Mouse (Mus musculus): ENCODE results near the gene Dpp4. TPM values are rescaled to one million over a fixed set of nuclear protein-coding genes. Genes with fewer than 3 reads are reported as not detected.

The Dpp4 gene
- polyA plus RNA-seq, 1 experiment from 2014 or later, result 9.0 TPM

GRCm38 (mm10) chr2:62361514-62361913 lies 50.5 kb downstream of the Dpp4 start:
- H3K9ac ChIP-seq (replicated peaks), result no peak overlapping the region
- H3K4me3 ChIP-seq (ENCODE audit: low read depth, low read length), result no peak overlapping the region
- H3K27me3 ChIP-seq (ENCODE audit: insufficient read depth, low read length), result no peaks in the 10 kb centered on the region
- no peaks in the 10 kb centered on the region for H3K4me1 ChIP-seq (ENCODE audit: insufficient read depth)
- no peak for DNase-seq
- no peak overlapping the region for H3K4me2 ChIP-seq (ENCODE audit: low read depth, low read length)
- no peaks in the 10 kb centered on the region; the same call in 1 of the 2 replicates for H3K36me3 ChIP-seq (replicated peaks; ENCODE audit: insufficient read depth, low read length)
- H3K27ac ChIP-seq (ENCODE audit: low read depth), result no peak overlapping the region
- TF ChIP-seq EP300 (IDR thresholded peaks at IDR 0.05; ENCODE audit: low read depth), result no peak
- TF ChIP-seq CTCF (IDR thresholded peaks at IDR 0.05; ENCODE audit: low read depth), result no peak
- no peaks in the 10 kb centered on the region for H3K9me3 ChIP-seq (ENCODE audit: low read length)
- 60% methylated on average over 3 of the region's 3 CpGs for WGBS (ENCODE audit: insufficient replicate concordance)
- ATAC-seq, result no peak

- H3K36me3 ChIP-seq (replicated peaks; ENCODE audit: insufficient read depth, low read length), result no peaks in the 10 kb centered on the region; the same call in 1 of the 2 replicates
- WGBS (ENCODE audit: insufficient replicate concordance), result 72% methylated on average over 6 of the region's 6 CpGs
- H3K27ac ChIP-seq (ENCODE audit: low read depth), result no peak overlapping the region
- DNase-seq, result no peak
- no peak overlapping the region for H3K4me3 ChIP-seq (ENCODE audit: low read depth, low read length)
- H3K9me3 ChIP-seq (ENCODE audit: low read length), result no peaks in the 10 kb centered on the region
- no peak for ATAC-seq
- no peaks in the 10 kb centered on the region for H3K27me3 ChIP-seq (ENCODE audit: insufficient read depth, low read length)
- H3K9ac ChIP-seq (replicated peaks), result no peak overlapping the region
- H3K4me2 ChIP-seq (ENCODE audit: low read depth, low read length), result no peak overlapping the region
- TF ChIP-seq EP300 (IDR thresholded peaks at IDR 0.05; ENCODE audit: low read depth) (no peak), CTCF (IDR thresholded peaks at IDR 0.05; ENCODE audit: low read depth) (no peak)
- H3K4me1 ChIP-seq (ENCODE audit: insufficient read depth), result no peaks in the 10 kb centered on the region
Observed at GRCm38 (mm10) chr2:62360872-62361271, 51.2 kb downstream of the Dpp4 start.

- TF ChIP-seq EP300 (IDR thresholded peaks at IDR 0.05; ENCODE audit: low read depth) (no peak), CTCF (IDR thresholded peaks at IDR 0.05; ENCODE audit: low read depth) (no peak)
- H3K36me3 ChIP-seq (replicated peaks; ENCODE audit: insufficient read depth, low read length), result no peaks in the 10 kb centered on the region; the same call in 1 of the 2 replicates
Observed at GRCm38 (mm10) chr2:62357259-62357658, 54.8 kb downstream of the Dpp4 start.

GRCm38 (mm10) chr2:62356606-62357005 lies 55.4 kb downstream of the Dpp4 start:
- ATAC-seq (no peak), DNase-seq (no peak)
- Histone ChIP-seq H3K36me3 (replicated peaks; ENCODE audit: insufficient read depth, low read length) (no peaks in the 10 kb centered on the region; the same call in 1 of the 2 replicates), H3K4me1 (ENCODE audit: insufficient read depth) (no peaks in the 10 kb centered on the region), H3K4me3 (ENCODE audit: low read depth, low read length) (no peak overlapping the region), H3K4me2 (ENCODE audit: low read depth, low read length) (no peak overlapping the region), H3K27me3 (ENCODE audit: insufficient read depth, low read length) (no peaks in the 10 kb centered on the region), H3K9ac (replicated peaks) (no peak overlapping the region), H3K27ac (ENCODE audit: low read depth) (no peak overlapping the region), H3K9me3 (ENCODE audit: low read length) (no peaks in the 10 kb centered on the region; the same call in 1 of the 2 replicates)
- WGBS (ENCODE audit: insufficient replicate concordance), result 75% methylated on average over 14 of the region's 14 CpGs
- TF ChIP-seq EP300 (IDR thresholded peaks at IDR 0.05; ENCODE audit: low read depth) (no peak), CTCF (IDR thresholded peaks at IDR 0.05; ENCODE audit: low read depth) (no peak)

More at GRCm38 (mm10) chr2:62357259-62357658, 54.8 kb downstream of the Dpp4 start:
- no peaks in the 10 kb centered on the region; the same call in 1 of the 2 replicates for H3K9me3 ChIP-seq (ENCODE audit: low read length)
- no peak for ATAC-seq
- DNase-seq, result no peak
- H3K27ac ChIP-seq (ENCODE audit: low read depth), result no peak overlapping the region
- WGBS (ENCODE audit: insufficient replicate concordance), result 78% methylated on average over 7 of the region's 7 CpGs
- no peak overlapping the region for H3K4me2 ChIP-seq (ENCODE audit: low read depth, low read length)
- no peak overlapping the region for H3K4me3 ChIP-seq (ENCODE audit: low read depth, low read length)
- H3K27me3 ChIP-seq (ENCODE audit: insufficient read depth, low read length), result no peaks in the 10 kb centered on the region
- no peaks in the 10 kb centered on the region for H3K4me1 ChIP-seq (ENCODE audit: insufficient read depth)
- H3K9ac ChIP-seq (replicated peaks), result no peak overlapping the region

- ATAC-seq, result no peak
- 69% methylated on average over 6 of the region's 6 CpGs for WGBS (ENCODE audit: insufficient replicate concordance)
- no peak for DNase-seq
Observed at GRCm38 (mm10) chr2:62355766-62356165, 56.3 kb downstream of the Dpp4 start.

GRCm38 (mm10) chr2:62352035-62352434 lies 60.0 kb downstream of the Dpp4 start:
- no peak overlapping the region for H3K27ac ChIP-seq (ENCODE audit: low read depth)
- H3K27me3 ChIP-seq (ENCODE audit: insufficient read depth, low read length), result no peaks in the 10 kb centered on the region
- DNase-seq, result no peak
- no peak overlapping the region for H3K4me3 ChIP-seq (ENCODE audit: low read depth, low read length)
- 59% methylated on average over 3 of the region's 3 CpGs for WGBS (ENCODE audit: insufficient replicate concordance)
- no peaks in the 10 kb centered on the region for H3K4me1 ChIP-seq (ENCODE audit: insufficient read depth)
- no peaks in the 10 kb centered on the region; the same call in 1 of the 2 replicates for H3K9me3 ChIP-seq (ENCODE audit: low read length)
- TF ChIP-seq EP300 (IDR thresholded peaks at IDR 0.05; ENCODE audit: low read depth), result no peak
- TF ChIP-seq CTCF (IDR thresholded peaks at IDR 0.05; ENCODE audit: low read depth), result no peak
- no peak overlapping the region for H3K4me2 ChIP-seq (ENCODE audit: low read depth, low read length)
- no peaks in the 10 kb centered on the region; the same call in 1 of the 2 replicates for H3K36me3 ChIP-seq (replicated peaks; ENCODE audit: insufficient read depth, low read length)
- ATAC-seq, result no peak
- H3K9ac ChIP-seq (replicated peaks), result no peak overlapping the region

More at GRCm38 (mm10) chr2:62355766-62356165, 56.3 kb downstream of the Dpp4 start:
- H3K27ac ChIP-seq (ENCODE audit: low read depth), result no peak overlapping the region
- H3K4me2 ChIP-seq (ENCODE audit: low read depth, low read length), result no peak overlapping the region
- no peaks in the 10 kb centered on the region; the same call in 1 of the 2 replicates for H3K36me3 ChIP-seq (replicated peaks; ENCODE audit: insufficient read depth, low read length)
- TF ChIP-seq EP300 (IDR thresholded peaks at IDR 0.05; ENCODE audit: low read depth), result no peak
- no peak for TF ChIP-seq CTCF (IDR thresholded peaks at IDR 0.05; ENCODE audit: low read depth)
- H3K27me3 ChIP-seq (ENCODE audit: insufficient read depth, low read length), result no peaks in the 10 kb centered on the region
- no peak overlapping the region for H3K9ac ChIP-seq (replicated peaks)
- no peaks in the 10 kb centered on the region; the same call in 1 of the 2 replicates for H3K9me3 ChIP-seq (ENCODE audit: low read length)
- H3K4me3 ChIP-seq (ENCODE audit: low read depth, low read length), result no peak overlapping the region
- H3K4me1 ChIP-seq (ENCODE audit: insufficient read depth), result no peaks in the 10 kb centered on the region
